Mouse (Mus musculus) heart, adult 2 months (tissue): ENCODE measurements around the gene Ptges.

Experiments used
- CTCF ChIP-seq: fragments of 200-600 bp; IDR thresholded peaks from 2 replicates; pipeline ENCODE4 v1.8.1; 2022; ENCODE audit warnings: antibody characterized with exemption, mild to moderate bottlenecking, moderate library complexity
- EP300 ChIP-seq: fragments of 200-500 bp; IDR thresholded peaks from 2 replicates; pipeline ENCODE4 v1.6.1; 2011; ENCODE audit warnings: low read depth, low read length, control low read depth; ENCODE audit not compliant: insufficient read depth

- TF ChIP-seq CTCF (no peak), EP300 (no peak)
These were observed 54.6 kb downstream of the Ptges start for GRCm38 (mm10) chr2:30875096-30875495.
